Mouse (Mus musculus): ENCODE measurements around the gene Hectd4.

DNA sequence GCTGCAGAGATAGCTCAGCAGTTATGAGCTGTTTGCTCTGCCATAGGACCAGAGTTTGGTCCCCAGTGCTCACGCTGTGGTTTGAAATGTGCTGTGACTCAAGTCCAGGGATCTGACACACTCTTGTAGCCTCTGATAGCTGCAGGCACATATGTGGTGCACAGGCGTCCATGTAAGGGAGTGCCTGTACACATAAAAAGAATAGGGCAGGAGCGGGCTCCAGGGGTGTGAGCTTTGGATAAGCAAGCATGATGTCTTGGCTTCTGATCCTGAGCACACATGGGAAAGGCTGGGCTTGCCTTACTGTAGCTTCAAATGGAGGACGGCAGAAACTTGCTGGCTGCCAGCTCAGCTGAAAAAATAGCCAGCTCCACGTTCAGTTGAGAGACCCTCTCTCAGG lies 175.6 kb downstream of the Hectd4 start:
- TF ChIP-seq EP300 (IDR thresholded peaks at IDR 0.05; ENCODE audit: low read depth) = no peak
- TF ChIP-seq CTCF (IDR thresholded peaks at IDR 0.05; ENCODE audit: low read depth) = no peak

All from liver, postnatal 0 days (tissue).